Mouse (Mus musculus) stomach, postnatal 0 days (tissue): ENCODE measurements at regions not wholly inside any gene's neighbourhood (a gene's known extent, or its start where the extent isn't known, plus 50 kb on each side); places are given as distances from the start of the nearest gene placed in this dataset.
A peak's percentile ranks its signal among the peaks of the same experiment; 100 is the strongest.

Experiments used
- ATAC-seq: fragments of 200-750 bp; cut with Nextera tagmentation; 2 replicates; pipeline ENCODE4 v1.8.0; 2017; ENCODE audit not compliant: low FRiP score, low TSS enrichment
- DNase-seq: peaks from one replicate; pipeline ENCODE4 v3.0.0-alpha.2; 2016; ENCODE audit warnings: low spot score
- H3K27ac ChIP-seq: fragments of 300-500 bp; sonication (generic); replicated peaks from 2 replicates; pipeline ENCODE4 v1.5.1; 2014; ENCODE audit warnings: mild to moderate bottlenecking, control low read depth
- H3K27me3 ChIP-seq: fragments of 300-500 bp; sonication (generic); 2 replicates; pipeline ENCODE4 v1.6.1; 2014; ENCODE audit warnings: low read length; ENCODE audit not compliant: control insufficient read depth, insufficient read depth
- H3K36me3 ChIP-seq: fragments of 300-500 bp; sonication (generic); 2 replicates; pipeline ENCODE4 v1.6.1; 2014; ENCODE audit warnings: low read length, mixed read lengths; ENCODE audit not compliant: control insufficient read depth, insufficient read depth
- H3K4me1 ChIP-seq: fragments of 300-500 bp; sonication (generic); replicated peaks from 2 replicates; pipeline ENCODE4 v1.6.1; 2014; ENCODE audit warnings: antibody characterized with exemption; ENCODE audit not compliant: control insufficient read depth, insufficient read depth
- H3K4me2 ChIP-seq: fragments of 300-500 bp; sonication (generic); replicated peaks from 2 replicates; pipeline ENCODE4 v1.6.1; 2014; ENCODE audit warnings: low read depth, mild to moderate bottlenecking, control low read depth, moderate library complexity
- H3K4me3 ChIP-seq: fragments of 300-500 bp; sonication (generic); 2 replicates; pipeline ENCODE4 v1.5.1; 2014; ENCODE audit warnings: low read depth, low read length, control low read depth
- H3K9ac ChIP-seq: fragments of 300-500 bp; sonication (generic); 2 replicates; pipeline ENCODE4 v1.6.1; 2014; ENCODE audit warnings: mild to moderate bottlenecking, low read length, control low read depth, mixed read lengths
- H3K9me3 ChIP-seq: fragments of 300-500 bp; sonication (generic); 2 replicates; pipeline ENCODE4 v1.6.1; 2016; ENCODE audit warnings: low read length; ENCODE audit not compliant: control insufficient read depth
- CTCF ChIP-seq: IDR thresholded peaks from 2 replicates; pipeline ENCODE4 v1.5.1; 2016; ENCODE audit warnings: antibody characterized with exemption, low read depth, mild to moderate bottlenecking, moderate library complexity
- EP300 ChIP-seq: optimal IDR thresholded peaks from 2 replicates; pipeline ENCODE3; 2016; ENCODE audit warnings: antibody characterized with exemption
- WGBS: fragments of 180-500 bp; shearing (Covaris S2); extraction: QIAGEN DNeasy Blood & Tissue Kit; methylation state at CpG from one replicate; pipeline ENCODE4 v1.1.7; 2014; 5-methylcytosine and 5-hydroxymethylcytosine counted together

DNA sequence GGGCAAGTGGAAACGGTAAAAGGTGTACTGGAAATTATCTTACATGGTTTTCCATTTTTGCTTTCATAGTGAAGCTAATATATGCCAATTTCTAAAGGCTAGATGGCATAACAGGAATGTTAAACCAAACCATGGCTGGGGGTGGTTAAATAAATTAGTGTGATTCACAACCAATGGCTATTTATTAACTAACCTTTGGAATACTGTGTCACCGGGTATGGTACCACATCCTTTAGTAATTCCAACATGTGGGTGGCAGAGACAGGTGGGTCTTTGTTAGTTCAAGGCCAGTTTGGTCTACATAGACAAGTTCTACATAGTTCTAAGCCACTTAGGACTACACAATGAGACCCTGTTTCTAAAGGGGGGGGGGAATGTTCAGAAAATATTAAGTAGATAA is 179.8 kb upstream of the Plxnc1 start:
- Histone ChIP-seq H3K9ac (no peak overlapping the region), H3K27me3 (no peaks in the 10 kb centered on the region), H3K9me3 (no peaks in the 10 kb centered on the region), H3K4me2 (no peak overlapping the region), H3K4me1 (no peaks in the 10 kb centered on the region), H3K36me3 (no peaks in the 10 kb centered on the region), H3K27ac (no peak overlapping the region), H3K4me3 (no peak overlapping the region)
- 82% methylated on average over 2 of the region's 2 CpGs for WGBS
- ATAC-seq = no peak
- TF ChIP-seq CTCF = no peak
- no peak for TF ChIP-seq EP300
- no peak for DNase-seq

DNA sequence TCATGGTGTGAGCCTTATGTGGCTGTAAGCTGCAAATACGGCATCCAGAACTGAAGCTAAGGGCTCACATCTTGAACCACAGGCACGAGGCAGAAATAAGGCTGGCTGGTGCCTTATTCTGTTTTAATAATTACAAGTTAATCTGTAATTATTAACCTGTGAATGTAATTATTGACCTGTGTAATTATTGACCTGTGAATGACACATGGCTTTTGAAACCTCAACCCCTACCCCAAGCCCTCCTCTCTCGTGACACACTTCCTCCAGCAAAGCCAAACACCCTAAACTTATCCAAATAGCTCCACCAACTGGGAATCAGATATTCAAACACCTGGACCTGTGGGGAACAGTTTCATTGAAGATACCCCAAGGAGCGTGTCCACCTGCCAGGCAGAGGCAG is 175.4 kb upstream of the Plxnc1 start:
- no peaks in the 10 kb centered on the region for H3K36me3 ChIP-seq
- H3K4me3 ChIP-seq = no peak overlapping the region
- no peak overlapping the region for H3K9ac ChIP-seq
- WGBS = 79% methylated on average over 4 of the region's 4 CpGs
- H3K9me3 ChIP-seq = no peaks in the 10 kb centered on the region
- no peak overlapping the region for H3K27ac ChIP-seq
- no peaks in the 10 kb centered on the region; the same call in 1 of the 2 replicates for H3K4me1 ChIP-seq
- ATAC-seq (no peak), DNase-seq (no peak)
- no peak for TF ChIP-seq CTCF
- no peaks in the 10 kb centered on the region for H3K27me3 ChIP-seq
- H3K4me2 ChIP-seq = no peak overlapping the region

DNA sequence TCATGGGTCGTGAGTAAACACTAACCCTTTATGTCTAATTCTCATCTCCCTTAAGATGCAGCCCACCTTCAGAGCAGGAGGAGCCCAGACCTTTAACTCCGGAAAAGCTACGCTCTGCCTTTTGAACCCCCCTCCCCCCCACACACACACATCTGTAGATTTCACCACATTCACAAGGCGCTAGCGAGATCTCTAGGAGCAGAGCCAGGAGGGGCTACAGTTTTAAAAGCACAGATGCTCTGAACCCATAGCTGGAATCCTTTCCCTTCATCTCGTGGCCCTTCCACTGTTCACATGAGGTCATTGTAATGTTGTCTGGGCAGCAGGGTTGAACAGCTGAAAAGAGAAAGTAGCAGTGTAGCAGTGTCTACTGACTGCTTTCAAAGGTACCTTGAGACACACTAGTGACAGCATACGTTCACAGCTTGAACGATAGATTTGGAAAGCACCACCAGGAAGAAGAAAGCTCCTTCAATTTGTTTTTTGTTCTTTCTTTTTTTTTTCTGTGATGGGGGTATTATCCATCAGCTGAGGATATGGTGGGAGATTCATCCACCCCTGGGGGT is 174.2 kb upstream of the Plxnc1 start:
- WGBS = 61% methylated on average over 8 of the region's 8 CpGs
- no peaks in the 10 kb centered on the region; the same call in 1 of the 2 replicates for H3K4me1 ChIP-seq
- no peaks in the 10 kb centered on the region for H3K36me3 ChIP-seq
- no peak overlapping the region for H3K27ac ChIP-seq
- ATAC-seq (no peak), DNase-seq (no peak)
- TF ChIP-seq EP300 (no peak), CTCF (no peak)
- no peaks in the 10 kb centered on the region for H3K9me3 ChIP-seq
- no peak overlapping the region for H3K4me2 ChIP-seq
- H3K27me3 ChIP-seq = no peaks in the 10 kb centered on the region
- H3K9ac ChIP-seq = no peak overlapping the region
- H3K4me3 ChIP-seq = no peak overlapping the region

DNA sequence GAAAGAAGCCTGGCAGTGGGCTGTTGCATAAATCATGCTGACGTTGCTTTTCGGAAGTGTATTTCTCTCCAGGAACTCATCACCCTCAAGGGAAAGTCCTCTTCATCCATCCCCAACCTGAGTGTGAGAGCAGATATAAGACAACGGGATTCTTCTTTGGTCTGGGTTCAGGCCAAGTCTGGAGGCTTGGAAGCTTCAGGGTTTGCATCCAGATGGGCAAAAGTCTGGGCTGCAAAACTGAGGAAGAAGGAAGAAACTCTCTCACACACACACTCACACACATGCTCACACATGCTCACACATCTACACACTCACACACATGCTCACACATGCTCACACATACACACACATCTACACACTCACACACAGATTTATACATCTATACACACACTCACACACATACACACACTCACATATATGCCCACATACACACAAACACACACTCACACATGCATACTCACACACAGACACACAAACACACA is 173.1 kb upstream of the Plxnc1 start:
- no peak overlapping the region for H3K4me3 ChIP-seq
- no peak overlapping the region for H3K9ac ChIP-seq
- no peaks in the 10 kb centered on the region for H3K27me3 ChIP-seq
- no peaks in the 10 kb centered on the region; the same call in 1 of the 2 replicates for H3K4me1 ChIP-seq
- ATAC-seq (no peak), DNase-seq (no peak)
- no peak overlapping the region for H3K4me2 ChIP-seq
- 34% methylated on average over 3 of the region's 3 CpGs for WGBS
- H3K27ac ChIP-seq = 0 out of 2 replicates have a peak overlapping the region, but pooled peaks have one; percentile 24
- no peaks in the 10 kb centered on the region for H3K9me3 ChIP-seq
- TF ChIP-seq EP300 = no peak
- TF ChIP-seq CTCF = no peak
- H3K36me3 ChIP-seq = no peaks in the 10 kb centered on the region

DNA sequence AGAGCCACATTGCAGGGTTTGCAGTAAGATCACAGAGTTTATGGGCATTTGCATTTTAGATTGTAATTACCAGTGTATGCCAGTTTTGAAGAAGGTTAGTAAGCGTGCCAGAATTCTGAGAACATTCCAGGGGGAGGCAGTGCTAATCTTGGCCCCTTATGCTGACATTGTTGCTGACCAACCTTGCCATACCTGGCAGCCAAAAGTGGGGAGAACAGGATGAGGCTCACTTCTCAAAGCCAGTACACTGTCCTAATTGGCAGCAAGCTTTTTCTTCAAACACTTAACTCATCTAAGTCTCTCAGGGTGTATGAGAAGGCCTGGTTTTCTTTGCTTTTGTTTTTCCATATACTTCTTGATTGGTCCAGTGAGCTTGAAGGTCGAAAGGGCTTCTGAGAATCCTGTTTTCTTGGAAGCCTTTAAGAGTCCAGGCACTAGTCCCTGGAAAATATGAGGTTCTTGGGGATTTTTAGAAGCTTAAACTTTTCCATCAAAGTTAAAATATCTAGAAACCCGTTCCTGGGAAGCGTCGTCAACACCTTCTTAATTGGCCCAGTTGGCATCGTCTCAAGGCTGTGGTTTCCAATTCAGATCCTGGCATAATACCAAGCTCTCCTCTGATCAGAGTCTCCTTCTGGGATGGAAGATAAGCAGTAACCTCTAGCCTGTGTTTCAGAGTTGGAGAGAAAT is 172.6 kb upstream of the Plxnc1 start:
- TF ChIP-seq CTCF (no peak), EP300 (no peak)
- Histone ChIP-seq H3K9ac (no peak overlapping the region), H3K36me3 (no peaks in the 10 kb centered on the region), H3K27ac (peak overlapping the region; percentile 56), H3K27me3 (no peaks in the 10 kb centered on the region), H3K4me3 (no peak overlapping the region), H3K4me2 (no peak overlapping the region), H3K4me1 (no peaks in the 10 kb centered on the region; the same call in 1 of the 2 replicates), H3K9me3 (no peaks in the 10 kb centered on the region)
- peak; percentile 29 for DNase-seq
- ATAC-seq = peak; percentile 42
- WGBS = 45% methylated on average over 6 of the region's 6 CpGs

DNA sequence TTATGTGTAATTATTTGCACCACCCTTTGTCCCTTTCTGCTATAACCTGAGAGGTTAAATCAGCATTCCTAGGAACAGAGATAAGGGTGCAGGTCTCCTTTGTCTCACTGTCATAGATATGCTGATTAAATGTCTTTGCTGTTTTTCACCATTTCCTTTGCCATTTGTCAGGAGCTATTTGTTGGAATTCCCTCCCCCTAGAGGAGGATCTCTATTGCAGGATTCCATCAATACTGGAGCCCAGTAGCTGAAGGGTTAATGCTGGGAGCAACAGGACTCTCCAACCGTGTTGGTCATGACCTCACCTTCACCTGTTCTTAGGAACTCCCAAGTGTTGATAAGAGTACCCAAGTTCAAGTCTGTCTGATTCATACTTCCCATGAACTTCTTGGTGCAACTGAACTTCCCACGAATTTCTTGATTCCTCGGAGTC is 172.0 kb upstream of the Plxnc1 start:
- DNase-seq (peak; percentile 35), ATAC-seq (peak; percentile 86)
- Histone ChIP-seq H3K4me3 (no peak overlapping the region), H3K9ac (no peak overlapping the region), H3K4me1 (no peaks in the 10 kb centered on the region; the same call in 1 of the 2 replicates), H3K4me2 (no peak overlapping the region), H3K27ac (no peak overlapping the region), H3K9me3 (no peaks in the 10 kb centered on the region), H3K27me3 (no peaks in the 10 kb centered on the region), H3K36me3 (no peaks in the 10 kb centered on the region)
- WGBS = 23% methylated on average over 3 of the region's 3 CpGs
- TF ChIP-seq EP300 (no peak), CTCF (no peak)
